Mouse (Mus musculus) cerebellum, adult 9-10 months (tissue): ENCODE data around the gene Ano7.
"Not testable (repeated sequence)": the region's sequence is repeated elsewhere in the genome, so short reads cannot be mapped to it uniquely, and the experiment has no call there.

ENCODE experiments used
- DNase-seq: peaks from one replicate; pipeline ENCODE4 v3.0.0; 2022

Ano7 gene

GRCm38 (mm10) chr1:93450118-93450517 is 76.4 kb downstream of the Ano7 start:
- not testable (repeated sequence) for DNase-seq

- DNase-seq = no peak
Observed at GRCm38 (mm10) chr1:93453721-93454255, 80.1 kb downstream of the Ano7 start.
